Mouse (Mus musculus) retina, adult 2 months (tissue): ENCODE data around the gene Ksr1.

ENCODE experiments used
- DNase-seq: peaks from one replicate; pipeline ENCODE4 v3.0.0-alpha.2; 2012; ENCODE audit warnings: low read depth, low spot score

The Ksr1 gene

DNA sequence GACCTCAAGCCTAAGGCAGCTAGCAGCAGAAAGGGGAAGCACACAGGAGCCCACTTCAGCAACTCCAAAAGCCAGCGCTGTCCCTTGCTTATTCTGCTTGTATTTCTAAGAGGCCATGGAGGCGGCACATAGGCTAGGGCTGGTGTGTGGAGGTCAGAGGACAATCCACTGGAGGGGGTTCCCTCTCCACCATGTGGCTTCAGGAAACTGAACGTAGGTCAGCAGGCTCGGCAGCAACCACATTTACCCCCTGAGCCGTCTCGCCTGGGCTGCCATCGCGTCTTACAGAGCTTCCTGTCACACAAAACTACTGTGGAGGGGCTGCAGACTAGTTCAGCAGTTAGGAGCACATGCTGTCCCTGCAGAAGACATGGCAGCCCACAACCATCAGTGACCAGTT lies 20.4 kb downstream of the Ksr1 start:
- DNase-seq = no peak

DNA sequence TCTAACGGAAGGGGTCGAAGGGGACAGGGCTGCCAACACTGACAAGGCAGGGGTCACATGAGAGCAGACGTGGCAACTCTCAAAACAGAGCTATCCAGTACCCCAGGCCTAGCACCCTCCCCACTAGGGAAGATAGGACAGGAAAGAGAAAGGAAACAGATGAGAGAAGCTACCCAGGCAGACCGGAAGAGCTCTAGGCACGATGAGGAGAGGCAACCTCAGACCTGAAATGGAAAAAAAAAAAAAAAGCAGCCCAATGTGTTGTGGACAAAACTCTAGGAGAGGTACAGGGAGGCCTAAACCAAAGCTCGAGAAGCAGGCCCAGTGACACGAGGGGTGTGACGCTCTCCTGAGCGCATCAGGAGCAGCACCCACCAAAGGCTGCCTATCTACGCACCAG lies 23.7 kb downstream of the Ksr1 start:
- DNase-seq = no peak

- DNase-seq = no peak
Measured at GRCm38 (mm10) chr11:79120087-79120486, 26.1 kb downstream of the Ksr1 start.

- DNase-seq = no peak
Measured at GRCm38 (mm10) chr11:79118918-79119377, 27.3 kb downstream of the Ksr1 start.

- no peak for DNase-seq
Measured at GRCm38 (mm10) chr11:79116665-79117064, 29.5 kb downstream of the Ksr1 start.

DNA sequence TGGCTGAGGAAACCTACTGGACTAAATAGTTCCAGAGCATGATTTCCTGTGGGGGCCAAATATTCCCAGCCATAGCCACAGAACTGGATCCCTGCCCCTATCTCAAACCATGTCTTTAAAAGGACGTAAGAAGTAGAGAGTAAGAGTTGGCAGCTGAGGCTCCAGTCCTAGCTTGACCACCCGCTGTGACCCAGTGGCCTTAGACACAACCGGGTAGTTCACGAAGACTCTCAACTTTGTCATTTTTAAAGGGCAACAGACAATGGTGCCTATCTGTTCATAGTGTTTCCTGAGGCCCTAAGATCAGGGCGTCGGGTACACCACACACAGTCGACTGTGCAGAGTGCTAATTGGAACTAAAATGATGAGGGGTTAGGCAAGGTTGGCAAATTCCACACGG lies 30.5 kb downstream of the Ksr1 start:
- no peak for DNase-seq

GRCm38 (mm10) chr11:79114061-79114460 lies 32.1 kb downstream of the Ksr1 start:
- no peak for DNase-seq

- DNase-seq = no peak
Measured at GRCm38 (mm10) chr11:79113397-79113796, 32.8 kb downstream of the Ksr1 start.

- no peak for DNase-seq
Measured at GRCm38 (mm10) chr11:79112559-79113302, 33.5 kb downstream of the Ksr1 start.

DNA sequence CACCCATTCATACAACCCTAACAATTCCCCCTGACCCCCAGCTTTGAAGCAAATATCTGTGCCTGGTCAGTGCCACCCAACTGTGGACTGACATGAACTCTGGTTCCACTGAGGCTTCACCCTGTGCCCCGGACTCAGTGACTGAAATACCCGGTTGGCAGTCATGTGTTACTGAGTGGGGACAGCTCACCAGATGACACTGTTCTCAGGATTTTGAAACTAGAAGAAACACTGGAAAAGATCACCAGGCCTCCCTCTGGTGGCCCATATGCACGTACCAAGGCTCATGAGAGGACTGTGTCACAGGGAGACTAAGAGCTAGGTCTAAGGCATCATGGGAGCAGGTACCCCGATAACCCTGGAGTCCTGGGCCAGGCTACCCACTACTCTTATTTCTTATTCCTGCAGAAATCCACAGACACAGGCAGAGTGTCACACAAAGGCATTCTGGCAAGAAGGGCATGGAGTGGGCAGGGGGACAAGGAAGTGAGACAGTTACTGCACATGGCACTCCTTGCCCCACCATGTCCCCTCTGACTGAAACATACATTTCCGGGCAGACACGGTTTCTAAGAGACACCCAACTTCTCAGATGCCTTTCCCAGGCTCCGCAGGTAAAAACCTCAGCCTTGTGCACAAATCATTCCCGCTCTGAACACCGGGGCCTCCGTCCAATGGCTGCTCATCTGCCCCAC lies 34.2 kb downstream of the Ksr1 start:
- no peak for DNase-seq

GRCm38 (mm10) chr11:79110446-79110845 lies 35.8 kb downstream of the Ksr1 start:
- DNase-seq = no peak

GRCm38 (mm10) chr11:79107934-79108333 lies 38.3 kb downstream of the Ksr1 start:
- no peak for DNase-seq

DNA sequence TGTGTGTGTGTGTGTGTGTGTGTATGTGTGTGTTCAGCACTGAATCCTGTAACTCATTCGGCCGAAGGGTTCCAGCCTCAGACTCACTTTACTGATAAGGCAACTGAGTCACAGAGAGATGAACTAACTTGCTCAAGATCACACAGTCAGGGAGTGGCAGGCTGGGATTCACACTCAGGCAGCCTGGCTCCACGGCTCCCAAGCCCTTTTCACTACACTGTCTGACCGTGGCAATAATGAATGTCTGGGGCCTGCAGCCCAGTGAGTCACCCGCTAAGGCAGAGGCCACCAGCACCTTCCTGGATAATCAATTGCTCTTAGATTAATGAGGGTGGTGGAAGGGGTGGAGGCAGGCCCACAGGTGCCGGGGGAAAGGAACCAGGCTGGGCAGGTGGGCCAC lies 41.2 kb downstream of the Ksr1 start:
- no peak for DNase-seq

GRCm38 (mm10) chr11:79104538-79104937 lies 41.7 kb downstream of the Ksr1 start:
- DNase-seq = no peak

- no peak for DNase-seq
Measured at GRCm38 (mm10) chr11:79104096-79104495, 42.1 kb downstream of the Ksr1 start.

- DNase-seq = no peak
Measured at GRCm38 (mm10) chr11:79103461-79103869, 42.7 kb downstream of the Ksr1 start.

GRCm38 (mm10) chr11:79102280-79102679 lies 43.9 kb downstream of the Ksr1 start:
- DNase-seq = no peak

GRCm38 (mm10) chr11:79101568-79101967 lies 44.6 kb downstream of the Ksr1 start:
- DNase-seq = no peak

DNA sequence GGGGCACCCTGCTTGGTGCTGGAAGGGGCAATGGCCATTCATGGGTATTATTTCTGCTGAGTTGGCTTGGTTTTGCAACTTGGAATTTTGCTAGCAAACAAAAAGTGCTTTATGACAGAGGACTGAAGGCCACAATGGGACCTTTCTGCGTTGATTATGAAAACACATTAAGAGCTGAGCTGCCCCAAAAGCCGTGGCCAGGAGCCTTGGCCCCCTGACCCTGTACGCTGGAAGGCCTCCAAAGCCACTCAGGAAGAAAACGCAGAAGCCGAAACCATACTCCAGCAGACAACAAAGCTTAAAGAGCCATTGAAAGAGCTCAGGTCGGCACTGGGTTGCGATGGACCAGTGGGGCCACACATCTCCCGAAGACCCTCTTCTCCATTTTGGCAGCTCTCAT lies 47.2 kb downstream of the Ksr1 start:
- no peak for DNase-seq

- no peak for DNase-seq
Measured at GRCm38 (mm10) chr11:79097736-79098135, 48.5 kb downstream of the Ksr1 start.

- no peak for DNase-seq
Measured at GRCm38 (mm10) chr11:79096673-79097072, 49.5 kb downstream of the Ksr1 start.

DNA sequence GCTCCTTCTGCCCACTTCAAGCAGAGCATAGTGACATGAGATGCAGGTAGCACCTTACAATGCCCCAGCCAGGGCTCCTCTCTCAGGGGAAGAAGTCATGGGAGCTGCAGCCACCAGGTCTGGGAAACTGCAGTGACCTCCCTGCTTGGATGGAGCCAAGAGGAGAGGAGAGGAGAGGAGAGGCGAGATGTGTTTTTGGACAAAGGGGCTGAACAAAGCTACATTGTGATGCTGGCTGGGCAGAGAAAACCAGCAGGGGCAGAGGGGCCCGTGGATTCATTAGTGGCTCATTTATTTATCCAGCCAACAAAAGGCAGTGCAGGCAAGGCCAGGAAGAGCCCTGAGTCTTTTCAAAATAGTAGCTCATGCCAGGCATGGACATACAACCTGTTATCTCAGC lies 50.5 kb downstream of the Ksr1 start:
- DNase-seq = no peak

GRCm38 (mm10) chr11:79094727-79095126 lies 51.5 kb downstream of the Ksr1 start:
- DNase-seq = no peak
